Mouse (Mus musculus): Measurements from ENCODE around the gene Stard9. TPM values are rescaled to one million over a fixed set of nuclear protein-coding genes. Genes with fewer than 3 reads are reported as not detected.

Stard9 gene
- polyA plus RNA-seq, 1 experiment from 2014 or later: 6.3 TPM

GRCm38 (mm10) chr2:120745496-120745895 is 116.6 kb downstream of the Stard9 start:
- H3K4me3 ChIP-seq: no peak overlapping the region
- 96% methylated on average over 1 of the region's 1 CpGs for WGBS
- no peaks in the 10 kb centered on the region for H3K27me3 ChIP-seq
- no peaks in the 10 kb centered on the region for H3K4me1 ChIP-seq
- peaks cover 72% of the 10 kb centered on the region for H3K36me3 ChIP-seq
- ATAC-seq (ENCODE audit: low FRiP score): no peak
- H3K9me3 ChIP-seq (replicated peaks): no peaks in the 10 kb centered on the region
- no peak overlapping the region for H3K9ac ChIP-seq
- no peak overlapping the region for H3K27ac ChIP-seq
- H3K4me2 ChIP-seq (replicated peaks): no peak overlapping the region

- no peak overlapping the region for H3K27ac ChIP-seq
- no peaks in the 10 kb centered on the region for H3K9me3 ChIP-seq (replicated peaks)
- peaks cover 62% of the 10 kb centered on the region for H3K36me3 ChIP-seq
- WGBS: 97% methylated on average over 2 of the region's 2 CpGs
- H3K9ac ChIP-seq: no peak overlapping the region
- H3K4me3 ChIP-seq: no peak overlapping the region
- H3K27me3 ChIP-seq: no peaks in the 10 kb centered on the region
- no peak for ATAC-seq (ENCODE audit: low FRiP score)
- no peaks in the 10 kb centered on the region for H3K4me1 ChIP-seq
- H3K4me2 ChIP-seq (replicated peaks): no peak overlapping the region
Measured at GRCm38 (mm10) chr2:120748041-120748440, 119.1 kb downstream of the Stard9 start.

- ATAC-seq (ENCODE audit: low FRiP score): no peak
- no peaks in the 10 kb centered on the region for H3K9me3 ChIP-seq (replicated peaks)
- H3K9ac ChIP-seq: no peak overlapping the region
- H3K36me3 ChIP-seq: peaks cover 31% of the 10 kb centered on the region
- no peaks in the 10 kb centered on the region for H3K4me1 ChIP-seq
- H3K4me2 ChIP-seq (replicated peaks): no peak overlapping the region
- H3K4me3 ChIP-seq: no peak overlapping the region
- no peak overlapping the region for H3K27ac ChIP-seq
- no peaks in the 10 kb centered on the region for H3K27me3 ChIP-seq
Measured at GRCm38 (mm10) chr2:120761922-120762321, 133.0 kb downstream of the Stard9 start.

GRCm38 (mm10) chr2:120770265-120770935 is 141.5 kb downstream of the Stard9 start:
- H3K4me1 ChIP-seq: no peaks in the 10 kb centered on the region
- H3K9ac ChIP-seq: no peak overlapping the region
- peaks cover 35% of the 10 kb centered on the region for H3K36me3 ChIP-seq
- no peak overlapping the region for H3K4me3 ChIP-seq
- H3K9me3 ChIP-seq (replicated peaks): no peaks in the 10 kb centered on the region
- H3K4me2 ChIP-seq (replicated peaks): no peak overlapping the region
- H3K27me3 ChIP-seq: no peaks in the 10 kb centered on the region
- ATAC-seq (ENCODE audit: low FRiP score): no peak
- 88% methylated on average over 2 of the region's 2 CpGs for WGBS
- H3K27ac ChIP-seq: no peak overlapping the region

Other genes with a start within 250 kb of the Stard9 start
- gene Ganc, start 225.2 kb upstream of the Stard9 start, polyA plus RNA-seq (2016; fragmentation: Nextera tagmentation; extraction: Ambion mirVana): 9.0 and 10.1 TPM in 2 replicates
- 7.3 and 8.2 TPM in 2 replicates for gene Tmem87a, start 225.0 kb upstream of the Stard9 start, polyA plus RNA-seq (2016; fragmentation: Nextera tagmentation; extraction: Ambion mirVana)
- gene Capn3, start 173.1 kb upstream of the Stard9 start, polyA plus RNA-seq (2016; fragmentation: Nextera tagmentation; extraction: Ambion mirVana): 1.3 and 2.0 TPM in 2 replicates
- 58.3 and 62.4 TPM in 2 replicates for gene Zfp106, start 65.3 kb upstream of the Stard9 start, polyA plus RNA-seq (2016; fragmentation: Nextera tagmentation; extraction: Ambion mirVana)
- 39.5 and 40.7 TPM in 2 replicates for gene Snap23, start 61.5 kb upstream of the Stard9 start, polyA plus RNA-seq (2016; fragmentation: Nextera tagmentation; extraction: Ambion mirVana)
- gene Haus2, start 19.7 kb upstream of the Stard9 start, polyA plus RNA-seq (2016; fragmentation: Nextera tagmentation; extraction: Ambion mirVana): 31.3 and 32.2 TPM in 2 replicates
- gene Lrrc57, start 19.6 kb upstream of the Stard9 start, polyA plus RNA-seq (2016; fragmentation: Nextera tagmentation; extraction: Ambion mirVana): 35.6 and 38.6 TPM in 2 replicates
- 11.1 TPM in 2 replicates for gene Cdan1, start 221.0 kb downstream of the Stard9 start, polyA plus RNA-seq (2016; fragmentation: Nextera tagmentation; extraction: Ambion mirVana)
- 14.0 and 15.2 TPM in 2 replicates for gene Ttbk2, start 221.5 kb downstream of the Stard9 start, polyA plus RNA-seq (2016; fragmentation: Nextera tagmentation; extraction: Ambion mirVana)

All from hindbrain, embryonic 12.5 days (tissue).